Mouse (Mus musculus) bone marrow macrophage, adult 2 months (primary cell): Measurements from ENCODE around the gene Kars.

ENCODE experiments used
- CTCF ChIP-seq: IDR thresholded peaks from 2 replicates; pipeline ENCODE4 v1.5.1; 2012; ENCODE audit warnings: low read depth, mild to moderate bottlenecking, low read length, moderate library complexity
- POLR2A ChIP-seq: IDR thresholded peaks from 2 replicates; pipeline ENCODE4 v1.6.1; 2012; ENCODE audit warnings: mild to moderate bottlenecking, low read depth, low read length, borderline replicate concordance

- TF ChIP-seq CTCF (no peak), POLR2A (no peak)
Measured at GRCm38 (mm10) chr8:112005601-112006000, 5.5 kb downstream of the Kars start.
